Mouse (Mus musculus) kidney, adult 18-20 months (tissue): ENCODE data around the gene Gm1553.

Source experiments
- DNase-seq: peaks from one replicate; pipeline ENCODE4 v3.0.0; 2021

The Gm1553 gene

GRCm38 (mm10) chr10:82492518-82492917 is at the start of gene Gm1553:
TSS of gene Gm1553 (minus strand) at chr10:82492618.
- no peak for DNase-seq
